Mouse (Mus musculus) left cerebral cortex, adult 2 months (tissue): ENCODE data around the gene Mertk. TPM values are rescaled to one million over a fixed set of nuclear protein-coding genes. Genes with fewer than 3 reads are reported as not detected.

Experiments used
- DNase-seq, 2 experiments: peaks; one replicate each; pipeline ENCODE4 v3.0.0; 2021 to 2022; ENCODE audit warnings: low spot score in 2 of 2, mixed read lengths in 1 of 2; ENCODE audit errors: extremely low spot score in 1 of 2
- H3K27ac ChIP-seq: fragments of 200-600 bp; 2 replicates; pipeline ENCODE4 v1.8.1; 2022
- H3K4me3 ChIP-seq: fragments of 200-600 bp; 2 replicates; pipeline ENCODE4 v1.8.1; 2022
- CTCF ChIP-seq: fragments of 200-600 bp; IDR thresholded peaks from 2 replicates; pipeline ENCODE4 v1.8.1; 2022; ENCODE audit warnings: antibody characterized with exemption, mild to moderate bottlenecking, moderate library complexity
- intact Hi-C: fragments of 180-260 bp; cut with DNase I; formaldehyde crosslinking; loops from one replicate; pipeline ENCODE4 v1.15.1; 2025
- total RNA-seq, 2 experiments: library from RNA; stranded (reverse); gene quantifications; 2 replicates each; pipeline ENCODE4 v1.2.3; 2021

Mertk gene
- total RNA-seq, 2 experiments from 2014 or later = 29.6 to 35.1 TPM

DNA sequence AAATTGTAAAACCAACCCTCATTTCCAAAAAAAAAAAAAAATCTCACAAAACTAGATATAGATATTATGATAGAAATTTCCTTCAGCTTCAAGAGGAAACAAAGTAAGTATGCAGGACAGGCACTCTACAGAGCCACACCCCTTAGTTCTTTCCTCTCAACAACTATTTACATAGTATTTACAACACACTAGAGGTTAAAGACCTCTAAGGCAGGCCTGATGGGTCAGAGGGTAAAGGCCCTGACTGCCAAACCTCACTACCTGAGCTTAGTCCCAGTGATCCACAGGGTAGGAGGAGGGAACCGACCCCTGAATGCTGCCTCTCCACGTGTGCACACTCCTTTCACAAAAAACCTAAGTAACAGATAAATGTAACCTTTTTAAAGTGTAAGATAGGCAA is 114.0 kb downstream of the Mertk start:
- Histone ChIP-seq H3K27ac (no peak overlapping the region), H3K4me3 (no peak overlapping the region)
- intact Hi-C loops = no loop called here
- no peak for TF ChIP-seq CTCF
- no peak for DNase-seq

DNA sequence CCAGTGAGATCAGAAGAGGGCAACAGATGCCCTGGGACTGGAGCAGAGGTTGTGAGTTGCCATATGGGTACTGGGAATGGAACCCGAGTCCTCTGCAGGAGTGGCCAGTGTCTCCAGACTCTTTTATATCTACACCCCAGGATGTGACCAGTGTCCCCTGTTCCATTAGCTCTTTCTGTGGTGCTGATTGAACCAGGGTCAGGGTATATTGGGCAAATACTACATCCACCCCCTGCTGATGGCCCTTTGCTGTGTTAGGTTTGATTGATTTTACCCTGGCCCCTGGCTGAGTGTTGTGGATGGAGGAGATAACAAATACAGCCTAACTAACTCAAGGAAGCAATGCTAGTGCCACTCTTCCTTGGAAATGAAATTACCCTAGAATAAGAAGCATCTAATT is 117.6 kb downstream of the Mertk start:
- no peak overlapping the region for H3K27ac ChIP-seq
- TF ChIP-seq CTCF = no peak
- no peak for DNase-seq
- intact Hi-C loops = loop anchor here (2.0 kb wide), 2 partner anchors 70 to 130 kb away; partner anchors contain the start of gene Anapc1
- H3K4me3 ChIP-seq = no peak overlapping the region

DNA sequence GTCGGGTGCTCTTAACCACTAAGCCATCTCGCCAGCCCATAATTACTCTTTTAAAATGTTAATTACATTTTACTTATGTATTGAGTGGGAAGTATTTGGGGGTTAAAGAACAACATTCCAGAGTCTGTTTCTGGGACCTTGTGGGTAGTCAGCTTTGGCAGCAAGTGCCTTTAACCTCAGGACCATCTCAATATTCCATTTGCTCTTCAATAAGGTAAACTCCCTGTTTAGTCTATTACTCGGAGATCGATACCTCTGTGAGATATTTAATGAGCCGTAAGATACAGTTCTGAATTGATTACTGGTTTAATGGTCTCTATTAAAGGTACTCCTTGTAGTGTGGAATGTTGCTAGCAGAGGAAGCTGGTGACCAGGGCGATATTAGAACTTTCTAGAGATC is 118.2 kb downstream of the Mertk start:
- Histone ChIP-seq H3K4me3 (peak overlapping the region; percentile 78), H3K27ac (peak overlapping the region; percentile 89; the same call in 1 of the 2 replicates)
- no peak for TF ChIP-seq CTCF
- intact Hi-C loops = loop anchor here (1.0 to 2.0 kb wide), 3 partner anchors 70 to 130 kb away; partner anchors contain the start of genes Anapc1 and Mertk
- DNase-seq = no peak

DNA sequence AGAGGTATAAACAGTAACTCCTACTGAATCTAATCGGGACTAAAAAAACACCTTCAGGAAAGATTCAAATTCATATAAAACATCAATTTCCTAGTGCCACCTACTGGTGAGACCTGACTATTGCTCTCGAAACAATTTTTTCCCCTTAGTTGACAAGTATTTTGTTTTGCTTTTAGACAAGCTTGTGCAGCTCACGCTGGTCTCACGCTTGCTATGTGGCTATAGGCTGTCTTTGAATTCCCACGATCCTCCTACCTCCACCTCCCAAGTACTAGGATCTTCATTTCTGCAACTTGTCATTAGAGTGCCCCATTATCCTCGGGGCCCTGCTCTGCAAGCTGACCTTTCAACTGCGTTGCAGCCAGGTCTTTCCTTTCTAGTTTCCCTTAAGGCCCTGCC is 118.6 kb downstream of the Mertk start:
- peak overlapping the region; percentile 89 for H3K27ac ChIP-seq
- DNase-seq = peak; percentile 55 to 60
- TF ChIP-seq CTCF = peak; percentile 89
- peak overlapping the region; percentile 78 for H3K4me3 ChIP-seq
- intact Hi-C loops = loop anchor here (1.0 to 2.0 kb wide), 3 partner anchors 71 to 131 kb away; partner anchors contain the start of genes Anapc1 and Mertk

DNA sequence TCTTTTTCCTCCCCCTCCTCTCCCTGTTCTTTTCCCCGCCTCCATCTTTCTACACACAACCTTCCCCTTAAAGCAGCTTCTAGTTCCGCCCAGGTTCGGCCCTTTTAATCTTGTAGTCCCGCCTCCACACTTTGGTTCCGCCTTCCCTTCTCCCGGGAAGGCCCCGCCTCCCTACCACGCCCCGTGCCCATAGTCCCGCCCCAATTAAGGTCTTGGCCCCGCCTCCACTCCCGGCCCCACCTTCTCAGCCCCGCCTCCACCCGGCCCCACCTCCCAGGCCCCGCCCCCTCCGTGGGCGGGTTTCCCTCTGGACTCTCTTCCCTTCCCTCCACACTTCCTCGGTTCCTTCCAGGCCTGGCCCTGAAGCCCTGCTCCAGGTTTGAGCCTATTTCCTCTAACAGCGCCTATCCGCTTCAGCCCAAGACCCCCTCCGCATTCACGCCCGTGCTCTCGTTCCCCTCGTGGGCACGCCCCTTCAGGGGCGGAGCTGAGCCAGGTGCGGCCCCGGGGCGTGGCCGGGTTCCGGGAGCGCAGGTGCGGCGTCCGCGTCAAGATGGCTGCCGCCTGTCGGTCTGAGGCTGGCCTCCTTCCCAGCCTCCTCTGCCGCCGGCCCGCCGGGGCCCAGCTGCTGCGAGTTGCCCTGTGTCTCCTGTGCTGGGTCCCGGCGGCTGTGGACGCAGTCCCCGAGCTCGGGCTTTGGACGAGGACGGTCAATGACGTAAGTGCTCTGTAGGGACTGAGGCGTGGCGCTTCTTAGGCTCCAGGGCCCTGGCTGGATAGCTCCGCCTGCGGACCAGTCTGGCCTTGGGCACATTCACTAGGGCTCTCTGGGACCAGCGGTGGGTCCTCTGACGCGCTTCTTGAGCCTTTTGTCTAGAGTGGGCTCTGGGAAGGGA is 119.3 kb downstream of the Mertk start, which contains the start of gene Tmem87b:
Gene Tmem87b, plus strand, starts transcription at position 333 of the 896 bp plus-strand sequence.
- Histone ChIP-seq H3K4me3 (peak within 1 kb of the TSS; percentile 78), H3K27ac (peak within 1 kb of the TSS; percentile 93)
- intact Hi-C loops = loop anchor here (1.0 to 2.0 kb wide), 3 partner anchors 71 to 131 kb away; partner anchors contain the start of genes Anapc1 and Mertk
- peak; percentile 96 for DNase-seq
- no peak; the same call in 1 of the 2 replicates for TF ChIP-seq CTCF

DNA sequence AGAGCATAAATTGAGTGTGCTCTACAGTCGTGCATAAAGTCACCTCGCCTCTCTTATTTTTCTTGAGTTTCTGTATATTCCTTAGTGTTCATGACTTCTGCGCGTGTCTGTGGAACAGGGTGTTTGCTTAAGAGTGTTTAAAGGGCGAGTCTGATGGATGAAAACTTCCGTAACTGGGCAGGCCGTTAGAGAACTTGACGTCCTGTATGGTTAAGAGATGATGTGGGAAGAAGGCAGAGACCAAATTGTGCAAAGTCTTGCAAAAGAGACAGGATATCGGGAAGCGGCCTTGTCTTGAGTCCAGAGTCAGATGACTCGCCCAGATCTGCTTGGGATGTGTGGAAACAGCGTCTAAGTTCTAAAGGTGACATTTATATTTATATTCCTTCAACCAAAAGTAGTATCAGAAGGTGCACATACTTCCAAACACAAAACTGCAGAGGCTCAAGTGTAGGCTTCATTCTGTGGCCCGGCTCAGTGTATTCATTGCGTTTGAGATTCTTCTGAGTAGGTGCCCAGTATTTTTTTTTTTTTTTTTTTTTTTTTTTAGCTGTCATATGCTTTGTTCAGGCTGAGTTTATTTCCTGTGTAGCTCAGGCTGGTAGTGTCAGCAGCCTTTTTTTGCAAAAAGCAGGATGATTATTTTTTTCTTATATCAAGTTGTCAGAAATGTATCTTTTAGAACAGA is 120.3 kb downstream of the Mertk start:
- peak overlapping the region; percentile 78 for H3K4me3 ChIP-seq
- intact Hi-C loops = no loop called here
- no peak for TF ChIP-seq CTCF
- no peak for DNase-seq
- peak overlapping the region; percentile 93 for H3K27ac ChIP-seq

DNA sequence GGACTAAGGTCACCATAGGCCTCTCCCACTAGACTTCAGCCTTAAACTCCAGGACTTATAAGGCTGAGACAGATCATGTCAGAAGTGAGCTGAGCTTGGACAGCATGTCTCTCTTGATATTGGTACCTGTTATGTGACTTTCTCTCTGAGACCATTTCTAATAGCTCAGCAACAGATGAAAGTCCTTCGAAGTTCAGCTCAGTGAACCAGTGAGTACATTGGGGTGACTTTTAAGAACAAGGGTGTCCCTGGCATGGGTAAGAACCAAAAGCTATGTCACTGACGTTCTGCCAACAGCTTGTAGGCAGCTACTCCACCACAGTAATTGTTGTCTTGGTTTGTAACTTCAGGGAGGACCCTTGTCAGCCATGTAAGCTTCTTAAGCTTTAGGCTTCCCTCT is 121.9 kb downstream of the Mertk start:
- intact Hi-C loops = no loop called here
- no peak for DNase-seq
- no peak overlapping the region for H3K4me3 ChIP-seq
- H3K27ac ChIP-seq = no peak overlapping the region
- no peak for TF ChIP-seq CTCF

DNA sequence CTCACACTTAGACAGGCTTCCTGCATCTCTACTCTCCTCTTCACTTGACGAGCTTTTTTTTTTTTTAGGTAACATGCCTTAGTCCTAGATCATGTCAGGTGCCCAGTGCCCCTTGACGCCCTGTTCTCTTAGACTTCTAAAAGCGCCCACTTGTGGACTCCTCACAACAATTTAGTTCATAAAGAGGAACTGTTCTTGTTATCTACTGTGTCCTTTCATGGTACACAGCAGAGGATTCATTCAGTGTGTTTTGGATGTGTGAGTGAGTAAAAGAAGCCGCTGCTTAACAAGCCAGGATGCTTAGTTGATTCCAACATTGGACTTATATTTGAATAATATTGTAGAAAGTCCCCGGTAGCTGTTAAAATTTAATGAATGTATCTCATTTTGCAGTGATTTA is 125.1 kb downstream of the Mertk start:
- intact Hi-C loops = no loop called here
- no peak for DNase-seq
- Histone ChIP-seq H3K27ac (no peak overlapping the region), H3K4me3 (no peak overlapping the region)
- TF ChIP-seq CTCF = no peak

DNA sequence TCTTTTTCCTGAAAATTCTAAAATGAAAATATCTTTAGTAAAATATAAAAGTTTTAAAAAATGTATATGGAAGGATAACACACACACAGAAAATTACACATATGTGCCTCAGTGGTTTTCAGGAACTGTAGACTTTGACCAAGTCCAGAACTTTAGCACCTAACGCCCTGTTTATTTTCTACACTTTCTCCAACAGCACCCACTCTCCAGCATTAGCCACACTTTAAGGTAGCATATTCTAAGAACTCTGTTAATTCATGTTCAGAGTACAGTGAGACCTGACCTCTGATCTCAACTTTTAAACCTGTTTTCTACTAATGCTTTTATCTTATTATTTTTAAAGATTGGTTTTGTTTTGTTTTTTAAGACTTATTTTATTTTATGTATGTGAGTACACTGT is 129.0 kb downstream of the Mertk start:
- no peak overlapping the region for H3K27ac ChIP-seq
- no peak for TF ChIP-seq CTCF
- intact Hi-C loops = no loop called here
- H3K4me3 ChIP-seq = no peak overlapping the region
- no peak for DNase-seq

DNA sequence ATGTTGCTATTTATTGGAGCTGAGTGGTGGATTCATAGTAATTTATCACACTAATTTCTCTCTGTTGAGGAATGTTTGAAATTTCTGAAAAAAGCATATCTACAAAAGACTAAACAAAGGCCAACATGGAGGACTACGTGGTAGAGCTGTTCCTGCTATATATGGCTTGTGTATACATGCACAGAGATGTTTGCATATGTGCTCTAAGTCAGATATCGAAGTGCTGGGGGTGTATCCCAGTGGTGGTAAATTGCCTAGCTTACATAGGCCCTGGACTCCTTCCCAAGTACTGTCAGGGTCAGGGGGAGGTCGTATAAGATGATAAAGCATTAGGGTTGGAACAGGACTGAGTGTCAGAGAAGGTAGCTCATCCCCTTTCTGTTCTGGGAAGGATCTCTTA is 133.9 kb downstream of the Mertk start:
- Histone ChIP-seq H3K27ac (no peak overlapping the region), H3K4me3 (no peak overlapping the region)
- no peak for TF ChIP-seq CTCF
- no peak for DNase-seq
- intact Hi-C loops = no loop called here

DNA sequence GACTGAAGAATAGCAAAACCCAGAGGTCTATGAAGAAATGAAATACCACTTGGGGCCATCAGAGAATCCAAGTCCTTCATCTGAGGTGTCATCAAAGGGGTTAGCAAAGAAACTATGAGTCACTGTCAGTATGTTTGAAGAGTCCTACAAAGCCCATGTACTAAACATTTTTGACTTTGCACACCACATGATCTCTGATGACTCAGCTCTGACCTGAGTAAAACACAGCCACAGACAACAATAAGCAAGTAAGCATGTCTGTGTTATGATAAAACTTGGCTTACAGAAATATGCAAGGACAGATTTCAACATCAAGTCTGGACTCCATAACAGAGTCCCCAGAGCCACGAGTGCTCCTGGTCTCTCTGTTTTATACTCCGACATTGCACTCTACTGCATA is 134.3 kb downstream of the Mertk start:
- no peak for DNase-seq
- no peak overlapping the region for H3K4me3 ChIP-seq
- TF ChIP-seq CTCF = no peak
- intact Hi-C loops = no loop called here
- no peak overlapping the region for H3K27ac ChIP-seq

DNA sequence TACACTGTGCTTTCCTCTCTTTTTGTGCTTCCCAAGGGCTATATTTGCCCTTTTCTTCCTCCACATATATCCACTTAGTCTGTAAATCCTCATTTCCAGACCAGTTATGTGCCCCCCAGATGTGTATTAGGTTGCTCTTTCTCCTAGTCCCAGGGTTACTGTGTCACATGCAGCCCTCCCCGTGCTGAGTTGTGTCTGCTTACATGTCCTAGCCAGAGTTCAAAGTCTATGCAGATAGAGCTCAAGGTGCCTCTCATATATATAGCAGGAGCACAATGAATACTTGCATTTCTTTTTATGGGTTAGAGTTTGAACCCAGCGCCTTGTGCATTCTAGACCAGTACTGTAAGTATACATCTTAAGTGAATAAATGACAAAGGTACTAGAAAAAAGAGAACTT is 134.7 kb downstream of the Mertk start:
- intact Hi-C loops = no loop called here
- no peak for DNase-seq
- no peak overlapping the region for H3K27ac ChIP-seq
- TF ChIP-seq CTCF = no peak
- no peak overlapping the region for H3K4me3 ChIP-seq
